Mouse (Mus musculus): ENCODE data around the gene Wfikkn2. TPM values are rescaled to one million over a fixed set of nuclear protein-coding genes. Genes with fewer than 3 reads are reported as not detected.

The Wfikkn2 gene
- polyA plus RNA-seq, 1 experiment from 2014 or later, result 3.4 TPM

DNA sequence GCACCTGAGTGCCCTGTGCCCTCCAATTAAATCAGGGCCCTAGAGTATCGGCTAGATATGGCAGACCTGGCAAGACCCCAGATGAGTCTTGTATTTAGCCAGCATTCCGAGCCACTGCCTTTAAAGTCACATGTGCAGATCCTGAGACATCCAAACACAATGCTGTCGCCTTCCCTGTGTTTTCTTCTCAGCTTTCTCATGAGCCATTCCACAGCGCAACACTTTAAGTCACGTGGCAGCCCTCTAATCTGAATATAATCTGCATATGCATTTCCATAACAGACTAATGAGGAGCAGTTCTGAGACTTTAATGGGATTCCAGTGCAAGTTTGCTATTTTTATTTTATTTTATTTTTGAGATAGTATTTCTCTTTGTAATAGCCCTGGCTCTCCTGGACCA lies 9.9 kb upstream of the Wfikkn2 start:
- ATAC-seq, result no peak
- Histone ChIP-seq H3K4me2 (replicated peaks) (no peak overlapping the region), H3K27ac (no peak overlapping the region)

GRCm38 (mm10) chr11:94253691-94254090 lies 7.9 kb upstream of the Wfikkn2 start:
- Histone ChIP-seq H3K36me3 (no peaks in the 10 kb centered on the region), H3K9me3 (no peaks in the 10 kb centered on the region), H3K4me2 (replicated peaks) (no peak overlapping the region), H3K9ac (replicated peaks) (no peak overlapping the region), H3K4me3 (replicated peaks) (no peak overlapping the region), H3K27ac (no peak overlapping the region), H3K27me3 (no peaks in the 10 kb centered on the region), H3K4me1 (replicated peaks) (no peaks in the 10 kb centered on the region)
- no peak for ATAC-seq
- 92% methylated on average over 10 of the region's 10 CpGs for WGBS

More for the DNA sequence above, 9.9 kb upstream of the Wfikkn2 start:
- H3K27me3 ChIP-seq, result no peaks in the 10 kb centered on the region
- H3K9me3 ChIP-seq, result no peaks in the 10 kb centered on the region
- no peaks in the 10 kb centered on the region for H3K4me1 ChIP-seq (replicated peaks)
- 56% methylated on average over 5 of the region's 5 CpGs for WGBS
- H3K9ac ChIP-seq (replicated peaks), result no peak overlapping the region
- H3K4me3 ChIP-seq (replicated peaks), result no peak overlapping the region
- no peaks in the 10 kb centered on the region for H3K36me3 ChIP-seq

DNA sequence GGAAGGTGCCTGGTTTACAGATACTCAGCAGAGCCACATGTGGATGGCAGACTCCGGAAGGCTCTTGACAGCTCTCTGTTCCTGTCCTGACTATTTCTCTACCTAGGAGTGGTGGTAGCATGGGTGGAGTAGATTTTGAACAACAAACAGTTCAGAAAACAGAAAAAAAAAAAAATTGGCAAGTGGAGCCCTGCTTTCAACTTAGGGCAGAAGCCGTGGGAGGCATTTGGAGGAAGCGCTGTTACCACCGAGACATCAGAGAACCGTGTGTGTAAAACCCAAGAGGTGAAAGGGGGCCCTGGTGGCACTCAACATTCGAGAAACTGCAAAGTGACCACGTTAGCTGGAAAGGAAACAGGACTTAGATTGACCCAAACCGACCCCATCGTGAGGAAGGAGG lies 7.4 kb upstream of the Wfikkn2 start:
- H3K9ac ChIP-seq (replicated peaks), result no peak overlapping the region
- no peaks in the 10 kb centered on the region for H3K36me3 ChIP-seq
- no peaks in the 10 kb centered on the region for H3K4me1 ChIP-seq (replicated peaks)
- H3K4me2 ChIP-seq (replicated peaks), result no peak overlapping the region
- H3K27ac ChIP-seq, result no peak overlapping the region
- H3K27me3 ChIP-seq, result no peaks in the 10 kb centered on the region
- no peaks in the 10 kb centered on the region for H3K9me3 ChIP-seq
- ATAC-seq, result no peak
- 86% methylated on average over 9 of the region's 9 CpGs for WGBS
- no peak overlapping the region for H3K4me3 ChIP-seq (replicated peaks)

GRCm38 (mm10) chr11:94246789-94247061 lies 920 bp upstream of the Wfikkn2 start:
- ATAC-seq, result no peak
- Histone ChIP-seq H3K4me3 (replicated peaks) (no peak overlapping the region), H3K4me1 (replicated peaks) (peaks cover 44% of the 10 kb centered on the region), H3K9me3 (no peaks in the 10 kb centered on the region), H3K4me2 (replicated peaks) (no peak overlapping the region), H3K36me3 (no peaks in the 10 kb centered on the region), H3K27me3 (peaks cover 6% of the 10 kb centered on the region; the same call in 1 of the 2 replicates), H3K27ac (peak overlapping the region; percentile 75), H3K9ac (replicated peaks) (no peak overlapping the region)
- WGBS, result 74% methylated on average over 8 of the region's 8 CpGs

DNA sequence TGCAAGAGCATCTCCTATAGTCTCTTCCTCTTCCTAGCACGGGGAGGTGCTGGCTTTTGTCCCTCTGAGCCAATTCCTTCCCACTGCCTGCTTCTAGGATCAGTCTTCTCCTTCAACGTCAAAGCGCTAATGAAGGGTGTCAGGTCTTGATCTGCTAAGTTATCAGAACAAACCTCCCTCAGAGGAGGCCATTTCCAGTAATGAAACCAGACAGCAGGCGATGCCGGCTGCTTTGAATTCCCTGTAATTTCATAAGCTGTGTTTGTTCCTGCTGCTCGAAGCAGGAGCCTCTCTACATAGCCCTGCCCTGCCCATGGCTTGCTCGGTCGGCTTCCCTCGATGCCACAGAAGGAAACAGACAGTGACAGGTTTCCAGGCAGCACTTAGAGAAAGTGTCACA lies 1.4 kb downstream of the Wfikkn2 start:
- H3K4me3 ChIP-seq (replicated peaks), result no peak overlapping the region
- H3K9me3 ChIP-seq, result no peaks in the 10 kb centered on the region
- H3K4me2 ChIP-seq (replicated peaks), result no peak overlapping the region
- ATAC-seq, result no peak
- 59% methylated on average over 9 of the region's 9 CpGs for WGBS
- H3K36me3 ChIP-seq, result no peaks in the 10 kb centered on the region
- H3K4me1 ChIP-seq (replicated peaks), result peaks cover 54% of the 10 kb centered on the region
- H3K27me3 ChIP-seq, result peaks cover 7% of the 10 kb centered on the region; the same call in 1 of the 2 replicates
- H3K9ac ChIP-seq (replicated peaks), result no peak overlapping the region
- H3K27ac ChIP-seq, result 0 out of 2 replicates have a peak overlapping the region, but pooled peaks have one; percentile 10

- no peaks in the 10 kb centered on the region for H3K9me3 ChIP-seq
- 34% methylated on average over 15 of the region's 15 CpGs for WGBS
- H3K27me3 ChIP-seq, result peaks cover 7% of the 10 kb centered on the region; the same call in 1 of the 2 replicates
- H3K4me1 ChIP-seq (replicated peaks), result peaks cover 54% of the 10 kb centered on the region
- H3K4me2 ChIP-seq (replicated peaks), result peak overlapping the region; percentile 49
- H3K9ac ChIP-seq (replicated peaks), result no peak overlapping the region
- no peaks in the 10 kb centered on the region for H3K36me3 ChIP-seq
- H3K27ac ChIP-seq, result no peak overlapping the region
- H3K4me3 ChIP-seq (replicated peaks), result 0 out of 2 replicates have a peak overlapping the region, but pooled peaks have one; percentile 15
- 0 out of 2 replicates have a peak, but pooled peaks have one; percentile 2 for ATAC-seq
Measured at GRCm38 (mm10) chr11:94243422-94244180, 2.2 kb downstream of the Wfikkn2 start.

GRCm38 (mm10) chr11:94242760-94243421 lies 2.9 kb downstream of the Wfikkn2 start:
- Histone ChIP-seq H3K36me3 (no peaks in the 10 kb centered on the region), H3K4me1 (replicated peaks) (peaks cover 54% of the 10 kb centered on the region), H3K9me3 (no peaks in the 10 kb centered on the region), H3K4me2 (replicated peaks) (peak overlapping the region; percentile 49), H3K27ac (no peak overlapping the region), H3K9ac (replicated peaks) (peak overlapping the region; percentile 49; the same call in 1 of the 2 replicates), H3K4me3 (replicated peaks) (peak overlapping the region; percentile 15; the same call in 1 of the 2 replicates), H3K27me3 (peaks cover 7% of the 10 kb centered on the region; the same call in 1 of the 2 replicates)
- WGBS, result 4% methylated on average over 29 of the region's 29 CpGs
- 0 out of 2 replicates have a peak, but pooled peaks have one; percentile 12 for ATAC-seq

- Histone ChIP-seq H3K27ac (0 out of 2 replicates have a peak overlapping the region, but pooled peaks have one; percentile 48), H3K4me3 (replicated peaks) (no peak overlapping the region), H3K9me3 (no peaks in the 10 kb centered on the region), H3K4me2 (replicated peaks) (no peak overlapping the region), H3K9ac (replicated peaks) (no peak overlapping the region), H3K27me3 (peaks cover 7% of the 10 kb centered on the region; the same call in 1 of the 2 replicates), H3K36me3 (no peaks in the 10 kb centered on the region), H3K4me1 (replicated peaks) (peaks cover 36% of the 10 kb centered on the region)
- no peak for ATAC-seq
- 27% methylated on average over 9 of the region's 9 CpGs for WGBS
Measured at GRCm38 (mm10) chr11:94239706-94240105, 6.1 kb downstream of the Wfikkn2 start.

- ATAC-seq, result no peak
- Histone ChIP-seq H3K4me2 (replicated peaks) (no peak overlapping the region), H3K4me3 (replicated peaks) (no peak overlapping the region), H3K27ac (no peak overlapping the region), H3K27me3 (peaks cover 7% of the 10 kb centered on the region; the same call in 1 of the 2 replicates), H3K9ac (replicated peaks) (no peak overlapping the region), H3K36me3 (no peaks in the 10 kb centered on the region), H3K9me3 (no peaks in the 10 kb centered on the region), H3K4me1 (replicated peaks) (peaks cover 27% of the 10 kb centered on the region)
- 93% methylated on average over 8 of the region's 8 CpGs for WGBS
Measured at GRCm38 (mm10) chr11:94238786-94239185, 7.0 kb downstream of the Wfikkn2 start.

- no peak overlapping the region for H3K4me2 ChIP-seq (replicated peaks)
- peaks cover 19% of the 10 kb centered on the region for H3K4me1 ChIP-seq (replicated peaks)
- H3K9me3 ChIP-seq, result no peaks in the 10 kb centered on the region
- no peak overlapping the region for H3K4me3 ChIP-seq (replicated peaks)
- peak overlapping the region; percentile 71 for H3K27ac ChIP-seq
- no peaks in the 10 kb centered on the region for H3K27me3 ChIP-seq
- H3K36me3 ChIP-seq, result no peaks in the 10 kb centered on the region
- peak; percentile 87 for ATAC-seq
- no peak overlapping the region for H3K9ac ChIP-seq (replicated peaks)
- WGBS, result 25% methylated on average over 3 of the region's 3 CpGs
Measured at GRCm38 (mm10) chr11:94236074-94236473, 9.7 kb downstream of the Wfikkn2 start.

DNA sequence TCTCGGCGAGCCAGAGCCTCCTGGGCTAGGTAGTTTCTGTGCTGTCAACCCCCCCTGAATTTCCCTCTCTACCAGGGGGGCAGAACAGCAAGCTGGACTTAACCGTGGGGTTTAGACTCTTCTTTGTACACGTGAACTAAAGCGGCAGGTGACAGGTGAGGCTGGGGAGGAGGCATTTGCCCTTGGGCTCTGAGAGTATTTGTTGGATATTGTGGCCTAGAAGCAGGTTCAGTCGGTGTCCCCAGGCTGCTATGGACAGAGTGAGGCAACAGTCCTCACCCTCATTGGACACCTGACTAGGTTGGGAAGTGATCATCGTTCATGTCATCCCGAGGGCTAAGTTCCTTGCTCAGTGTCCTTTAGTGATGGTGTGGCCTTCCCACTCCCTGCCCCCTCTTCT lies 10.9 kb downstream of the Wfikkn2 start:
- Histone ChIP-seq H3K9ac (replicated peaks) (no peak overlapping the region), H3K27me3 (no peaks in the 10 kb centered on the region), H3K4me2 (replicated peaks) (no peak overlapping the region), H3K36me3 (no peaks in the 10 kb centered on the region), H3K4me1 (replicated peaks) (peaks cover 14% of the 10 kb centered on the region), H3K9me3 (no peaks in the 10 kb centered on the region), H3K27ac (no peak overlapping the region), H3K4me3 (replicated peaks) (no peak overlapping the region)
- WGBS, result 89% methylated on average over 8 of the region's 8 CpGs
- ATAC-seq, result no peak

- no peak overlapping the region for H3K27ac ChIP-seq
- no peak for ATAC-seq
- H3K27me3 ChIP-seq, result no peaks in the 10 kb centered on the region
- no peaks in the 10 kb centered on the region for H3K36me3 ChIP-seq
- peaks cover 9% of the 10 kb centered on the region; the same call in 1 of the 2 replicates for H3K4me1 ChIP-seq (replicated peaks)
- 95% methylated on average over 12 of the region's 12 CpGs for WGBS
- no peak overlapping the region for H3K9ac ChIP-seq (replicated peaks)
- no peak overlapping the region for H3K4me3 ChIP-seq (replicated peaks)
- H3K9me3 ChIP-seq, result no peaks in the 10 kb centered on the region
- no peak overlapping the region for H3K4me2 ChIP-seq (replicated peaks)
Measured at GRCm38 (mm10) chr11:94234380-94234779, 11.4 kb downstream of the Wfikkn2 start.

Measured in midbrain, embryonic 13.5 days (tissue).